Mouse (Mus musculus): ENCODE measurements around the gene Cx3cr1. TPM values are rescaled to one million over a fixed set of nuclear protein-coding genes. Genes with fewer than 3 reads are reported as not detected.
"Not testable (repeated sequence)": the region's sequence is repeated elsewhere in the genome, so short reads cannot be mapped to it uniquely, and the experiment has no call there.

Gene Cx3cr1
- polyA plus RNA-seq, 1 experiment from 2014 or later = 7.4 TPM

- not testable (repeated sequence) for ATAC-seq (ENCODE audit: low FRiP score, low TSS enrichment); H3K4me1 ChIP-seq (ENCODE audit: control insufficient read depth, insufficient read depth, low read length); H3K4me3 ChIP-seq (ENCODE audit: low read length); H3K9ac ChIP-seq (ENCODE audit: low read depth, low read length); H3K27me3 ChIP-seq (ENCODE audit: control insufficient read depth, insufficient read depth, low read length); H3K36me3 ChIP-seq (ENCODE audit: control insufficient read depth, insufficient read depth, low read length); H3K4me2 ChIP-seq (replicated peaks; ENCODE audit: low read depth, low read length); H3K27ac ChIP-seq (ENCODE audit: low read depth, low read length); H3K9me3 ChIP-seq (ENCODE audit: control insufficient read depth, low read length)
- WGBS = 82% methylated on average over 6 of the region's 6 CpGs
These were observed 57.5 kb downstream of the Cx3cr1 start for GRCm38 (mm10) chr9:120012161-120012560.

- peak overlapping the region; percentile 43 for H3K4me3 ChIP-seq (ENCODE audit: low read length)
- peak; percentile 56 for ATAC-seq (ENCODE audit: low FRiP score, low TSS enrichment)
- no peaks in the 10 kb centered on the region for H3K27me3 ChIP-seq (ENCODE audit: control insufficient read depth, insufficient read depth, low read length)
- H3K9ac ChIP-seq (ENCODE audit: low read depth, low read length) = 0 out of 2 replicates have a peak overlapping the region, but pooled peaks have one; percentile 23
- peak overlapping the region; percentile 59; the same call in 1 of the 2 replicates for H3K27ac ChIP-seq (ENCODE audit: low read depth, low read length)
- 3% methylated on average over 10 of the region's 10 CpGs for WGBS
- H3K4me1 ChIP-seq (ENCODE audit: control insufficient read depth, insufficient read depth, low read length) = 0 out of 2 replicates have a peak, but pooled peaks cover 3% of the 10 kb centered on the region
- peak overlapping the region; percentile 93 for H3K4me2 ChIP-seq (replicated peaks; ENCODE audit: low read depth, low read length)
- H3K36me3 ChIP-seq (ENCODE audit: control insufficient read depth, insufficient read depth, low read length) = no peaks in the 10 kb centered on the region
- no peaks in the 10 kb centered on the region for H3K9me3 ChIP-seq (ENCODE audit: control insufficient read depth, low read length)
These were observed 58.1 kb downstream of the Cx3cr1 start for GRCm38 (mm10) chr9:120011533-120011932.

- 2% methylated on average over 48 of the region's 60 CpGs for WGBS
- Histone ChIP-seq H3K9me3 (ENCODE audit: control insufficient read depth, low read length) (no peaks in the 10 kb centered on the region), H3K27ac (ENCODE audit: low read depth, low read length) (peak overlapping the region; percentile 59), H3K36me3 (ENCODE audit: control insufficient read depth, insufficient read depth, low read length) (no peaks in the 10 kb centered on the region), H3K4me3 (ENCODE audit: low read length) (peak overlapping the region; percentile 43), H3K27me3 (ENCODE audit: control insufficient read depth, insufficient read depth, low read length) (no peaks in the 10 kb centered on the region), H3K4me2 (replicated peaks; ENCODE audit: low read depth, low read length) (peak overlapping the region; percentile 93), H3K9ac (ENCODE audit: low read depth, low read length) (peak overlapping the region; percentile 23; the same call in 1 of the 2 replicates), H3K4me1 (ENCODE audit: control insufficient read depth, insufficient read depth, low read length) (0 out of 2 replicates have a peak, but pooled peaks cover 3% of the 10 kb centered on the region)
- ATAC-seq (ENCODE audit: low FRiP score, low TSS enrichment) = peak; percentile 91
These were observed 58.7 kb downstream of the Cx3cr1 start for GRCm38 (mm10) chr9:120010781-120011511.

- Histone ChIP-seq H3K9ac (ENCODE audit: low read depth, low read length) (no peak overlapping the region), H3K4me1 (ENCODE audit: control insufficient read depth, insufficient read depth, low read length) (0 out of 2 replicates have a peak, but pooled peaks cover 3% of the 10 kb centered on the region), H3K9me3 (ENCODE audit: control insufficient read depth, low read length) (no peaks in the 10 kb centered on the region), H3K27me3 (ENCODE audit: control insufficient read depth, insufficient read depth, low read length) (no peaks in the 10 kb centered on the region), H3K4me3 (ENCODE audit: low read length) (no peak overlapping the region), H3K27ac (ENCODE audit: low read depth, low read length) (no peak overlapping the region), H3K36me3 (ENCODE audit: control insufficient read depth, insufficient read depth, low read length) (no peaks in the 10 kb centered on the region), H3K4me2 (replicated peaks; ENCODE audit: low read depth, low read length) (no peak overlapping the region)
- WGBS = 88% methylated on average over 3 of the region's 3 CpGs
- ATAC-seq (ENCODE audit: low FRiP score, low TSS enrichment) = no peak
These were observed 59.8 kb downstream of the Cx3cr1 start for GRCm38 (mm10) chr9:120009871-120010270.

GRCm38 (mm10) chr9:120009226-120009841 is 60.3 kb downstream of the Cx3cr1 start:
- WGBS = 70% methylated on average over 7 of the region's 7 CpGs
- H3K4me1 ChIP-seq (ENCODE audit: control insufficient read depth, insufficient read depth, low read length) = 0 out of 2 replicates have a peak, but pooled peaks cover 3% of the 10 kb centered on the region
- H3K4me3 ChIP-seq (ENCODE audit: low read length) = no peak overlapping the region
- no peaks in the 10 kb centered on the region for H3K36me3 ChIP-seq (ENCODE audit: control insufficient read depth, insufficient read depth, low read length)
- ATAC-seq (ENCODE audit: low FRiP score, low TSS enrichment) = no peak
- H3K9me3 ChIP-seq (ENCODE audit: control insufficient read depth, low read length) = no peaks in the 10 kb centered on the region
- no peak overlapping the region for H3K4me2 ChIP-seq (replicated peaks; ENCODE audit: low read depth, low read length)
- H3K27ac ChIP-seq (ENCODE audit: low read depth, low read length) = no peak overlapping the region
- H3K27me3 ChIP-seq (ENCODE audit: control insufficient read depth, insufficient read depth, low read length) = no peaks in the 10 kb centered on the region
- no peak overlapping the region for H3K9ac ChIP-seq (ENCODE audit: low read depth, low read length)

- H3K4me1 ChIP-seq (ENCODE audit: control insufficient read depth, insufficient read depth, low read length) = 0 out of 2 replicates have a peak, but pooled peaks cover 3% of the 10 kb centered on the region
- H3K9me3 ChIP-seq (ENCODE audit: control insufficient read depth, low read length) = no peaks in the 10 kb centered on the region
- no peaks in the 10 kb centered on the region for H3K27me3 ChIP-seq (ENCODE audit: control insufficient read depth, insufficient read depth, low read length)
- no peak overlapping the region for H3K9ac ChIP-seq (ENCODE audit: low read depth, low read length)
- no peak overlapping the region for H3K4me3 ChIP-seq (ENCODE audit: low read length)
- H3K27ac ChIP-seq (ENCODE audit: low read depth, low read length) = no peak overlapping the region
- ATAC-seq (ENCODE audit: low FRiP score, low TSS enrichment) = no peak
- H3K4me2 ChIP-seq (replicated peaks; ENCODE audit: low read depth, low read length) = no peak overlapping the region
- 85% methylated on average over 1 of the region's 1 CpGs for WGBS
- no peaks in the 10 kb centered on the region for H3K36me3 ChIP-seq (ENCODE audit: control insufficient read depth, insufficient read depth, low read length)
These were observed 61.8 kb downstream of the Cx3cr1 start for GRCm38 (mm10) chr9:120007833-120008232.

- WGBS = 64% methylated on average over 3 of the region's 3 CpGs
- Histone ChIP-seq H3K27ac (ENCODE audit: low read depth, low read length) (no peak overlapping the region), H3K4me2 (replicated peaks; ENCODE audit: low read depth, low read length) (no peak overlapping the region), H3K27me3 (ENCODE audit: control insufficient read depth, insufficient read depth, low read length) (no peaks in the 10 kb centered on the region), H3K36me3 (ENCODE audit: control insufficient read depth, insufficient read depth, low read length) (no peaks in the 10 kb centered on the region), H3K4me3 (ENCODE audit: low read length) (no peak overlapping the region), H3K9me3 (ENCODE audit: control insufficient read depth, low read length) (no peaks in the 10 kb centered on the region), H3K4me1 (ENCODE audit: control insufficient read depth, insufficient read depth, low read length) (0 out of 2 replicates have a peak, but pooled peaks cover 5% of the 10 kb centered on the region), H3K9ac (ENCODE audit: low read depth, low read length) (no peak overlapping the region)
- no peak for ATAC-seq (ENCODE audit: low FRiP score, low TSS enrichment)
These were observed 63.7 kb downstream of the Cx3cr1 start for GRCm38 (mm10) chr9:120005936-120006335.

GRCm38 (mm10) chr9:120002893-120003292 is 66.8 kb downstream of the Cx3cr1 start:
- no peak for ATAC-seq (ENCODE audit: low FRiP score, low TSS enrichment)
- Histone ChIP-seq H3K27ac (ENCODE audit: low read depth, low read length) (no peak overlapping the region), H3K4me3 (ENCODE audit: low read length) (no peak overlapping the region), H3K4me2 (replicated peaks; ENCODE audit: low read depth, low read length) (no peak overlapping the region), H3K36me3 (ENCODE audit: control insufficient read depth, insufficient read depth, low read length) (no peaks in the 10 kb centered on the region), H3K9me3 (ENCODE audit: control insufficient read depth, low read length) (no peaks in the 10 kb centered on the region), H3K9ac (ENCODE audit: low read depth, low read length) (no peak overlapping the region), H3K4me1 (ENCODE audit: control insufficient read depth, insufficient read depth, low read length) (0 out of 2 replicates have a peak, but pooled peaks cover 5% of the 10 kb centered on the region), H3K27me3 (ENCODE audit: control insufficient read depth, insufficient read depth, low read length) (no peaks in the 10 kb centered on the region)
- 80% methylated on average over 5 of the region's 5 CpGs for WGBS
